Comparison of ENCODE assay signal across 8 mouse cellular contexts in the genomic region with DNA sequence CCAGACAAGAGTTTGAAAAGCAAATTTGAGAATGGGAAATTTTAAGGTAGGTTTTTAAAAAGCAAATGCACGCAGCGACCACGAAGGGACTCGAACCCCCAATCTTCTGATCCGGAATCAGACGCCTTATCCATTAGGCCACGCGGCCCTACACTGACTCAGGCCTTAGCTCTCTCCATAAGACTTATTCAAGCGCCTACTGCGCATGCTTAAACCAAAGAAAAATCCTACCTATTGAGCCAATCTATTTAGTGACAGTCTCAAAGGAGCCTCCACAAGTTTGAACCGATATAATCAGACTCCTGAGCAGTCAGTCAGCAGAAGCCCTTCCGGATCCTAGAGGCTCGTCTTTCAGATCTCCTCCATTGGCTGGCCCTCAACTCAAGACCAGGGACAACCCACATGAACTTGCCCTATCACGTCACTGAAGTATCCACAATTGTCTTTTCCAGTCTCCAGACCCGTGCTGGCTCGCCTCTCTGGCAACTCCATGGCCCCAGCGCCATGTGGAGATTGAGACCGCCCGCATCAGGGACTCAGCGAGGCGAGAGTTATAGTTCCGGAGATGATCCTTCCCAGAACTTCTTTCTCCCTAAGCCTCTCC. TPM values are rescaled to one million over a fixed set of nuclear protein-coding genes. Genes with fewer than 3 reads are reported as not detected.
DNase-seq lines count a peak whose midpoint lies in the region; ATAC-seq and TF ChIP-seq lines count a peak whose summit lies in the region.

No protein-coding gene starts in this region.

- ATAC-seq in intestine, postnatal 0 days, result peak; percentile 80

- H3K4me2 ChIP-seq in intestine, postnatal 0 days (replicated peaks; ENCODE audit: low read depth), result peak overlapping the region; percentile 78

- peak overlapping the region; percentile 85 for H3K27ac ChIP-seq in intestine, postnatal 0 days (ENCODE audit: low read depth, low read length)
- H3K27ac ChIP-seq in midbrain, embryonic 10.5 days (replicated peaks), result peak overlapping the region; percentile 73

- no peaks in the 10 kb centered on the region for H3K27me3 ChIP-seq in intestine, postnatal 0 days (replicated peaks; ENCODE audit: control insufficient read depth, insufficient read depth, low read length)
- no peaks in the 10 kb centered on the region for H3K27me3 ChIP-seq in midbrain, embryonic 10.5 days (ENCODE audit: low read depth, poor library complexity, severe bottlenecking)

- H3K4me1 ChIP-seq in intestine, postnatal 0 days (replicated peaks; ENCODE audit: control insufficient read depth, insufficient read depth, low read length), result no peaks in the 10 kb centered on the region; the same call in 1 of the 2 replicates
- H3K4me1 ChIP-seq in midbrain, embryonic 10.5 days, result peaks cover 24% of the 10 kb centered on the region

- TF ChIP-seq CTCF in intestine, postnatal 0 days (IDR thresholded peaks at IDR 0.05; ENCODE audit: low read depth), result no peak

- intact Hi-C loops in left cerebral cortex, postnatal 36 days (cut with DNase I), result no loop called here

- 0 out of 2 replicates have a peak, but pooled peaks cover 1% of the 10 kb centered on the region for H3K36me3 ChIP-seq in intestine, postnatal 0 days (ENCODE audit: control insufficient read depth, insufficient read depth)
- H3K36me3 ChIP-seq in midbrain, embryonic 10.5 days, result peaks cover 9% of the 10 kb centered on the region

- under 1% methylated on average over 22 of the region's 22 CpGs for WGBS in intestine, postnatal 0 days
- under 1% methylated on average over 22 of the region's 22 CpGs for WGBS in midbrain, embryonic 10.5 days

- H3K9me3 ChIP-seq in intestine, postnatal 0 days (ENCODE audit: control insufficient read depth), result no peaks in the 10 kb centered on the region
- H3K9me3 ChIP-seq in midbrain, embryonic 10.5 days (replicated peaks), result no peaks in the 10 kb centered on the region

- peak; percentile 90 for DNase-seq in adrenal gland, adult 8-10 months
- DNase-seq in embryo, embryonic 9.5 days (ENCODE audit: extremely low spot score), result peak; percentile 96
- DNase-seq in gastrocnemius, postnatal 4 days (ENCODE audit: low spot score in 2 of 2), result peak; percentile 73 to 82
- DNase-seq in left cerebral cortex, postnatal 36 days (ENCODE audit: low spot score in 2 of 2), result peak; percentile 93 to 98
- DNase-seq in midbrain, embryonic 10.5 days (ENCODE audit: low spot score), result peak; percentile 91
- DNase-seq in right cerebral cortex, postnatal 36 days (ENCODE audit: low spot score in 2 of 2), result peak; percentile 94
- DNase-seq in urinary bladder, postnatal 4 days (ENCODE audit: low spot score in 2 of 2), result peak; percentile 82 to 92

- H3K9ac ChIP-seq in intestine, postnatal 0 days (ENCODE audit: low read depth, low read length), result peak overlapping the region; percentile 55

- peak overlapping the region; percentile 62 for H3K4me3 ChIP-seq in intestine, postnatal 0 days (ENCODE audit: low read depth, low read length)
- peak overlapping the region; percentile 61 for H3K4me3 ChIP-seq in midbrain, embryonic 10.5 days

RNA-seq across cellular contexts. Expression of a gene that starts 13.7 kb away (rescaled TPM):
- total RNA-seq in adrenal gland, adult 8-10 months (2022), result 10 to 100 TPM; 12.0 to 15.5 (median 12.9) TPM
- 1 to 10 TPM; 4.7 to 5.3 TPM for total RNA-seq in gastrocnemius, postnatal 4 days (2021)
- 8.1 and 8.2 TPM in 2 replicates for polyA plus RNA-seq in intestine, postnatal 0 days (2015; fragmentation: Nextera tagmentation; extraction: Ambion mirVana)
- 1 to 10 TPM; 6.0 to 6.8 TPM for total RNA-seq in left cerebral cortex, postnatal 36 days (2021)
- 27.5 and 28.7 TPM in 2 replicates for polyA plus RNA-seq in midbrain, embryonic 10.5 days (2016; fragmentation: Nextera tagmentation; extraction: Ambion mirVana)

RNA-seq across cellular contexts. Expression of a gene that starts 49.0 kb away (rescaled TPM):
- 10 to 100 TPM in 3 of 4 experiments, 1 to 10 TPM in 1; 8.2 to 19.2 (median 14.6) TPM for total RNA-seq in adrenal gland, adult 8-10 months (2022)
- 1 to 10 TPM; 8.3 to 9.9 TPM for total RNA-seq in gastrocnemius, postnatal 4 days (2021)
- 3.1 and 3.4 TPM in 2 replicates for polyA plus RNA-seq in intestine, postnatal 0 days (2015; fragmentation: Nextera tagmentation; extraction: Ambion mirVana)
- 10 to 100 TPM; 26.0 to 26.4 TPM for total RNA-seq in left cerebral cortex, postnatal 36 days (2021)
- polyA plus RNA-seq in midbrain, embryonic 10.5 days (2016; fragmentation: Nextera tagmentation; extraction: Ambion mirVana), result 19.8 and 25.7 TPM in 2 replicates

RNA-seq across cellular contexts. Expression of a gene that starts 50.4 kb away (rescaled TPM):
- not detected for total RNA-seq in adrenal gland, adult 8-10 months (2022)
- total RNA-seq in gastrocnemius, postnatal 4 days (2021), result not detected
- not detected in 2 replicates for polyA plus RNA-seq in intestine, postnatal 0 days (2015; fragmentation: Nextera tagmentation; extraction: Ambion mirVana)
- not detected for total RNA-seq in left cerebral cortex, postnatal 36 days (2021)
- 0.12 and 0.19 TPM in 2 replicates for polyA plus RNA-seq in midbrain, embryonic 10.5 days (2016; fragmentation: Nextera tagmentation; extraction: Ambion mirVana)

Comparison
In these comparisons a context has a peak if more than half of its experiments do, and no peak if none do; other contexts are left out.
1. Peak in every context shown above with its lines: DNase-seq, ATAC-seq, H3K4me3 ChIP-seq and H3K27ac ChIP-seq.